Mouse (Mus musculus): ENCODE results near the gene Herc6.

DNA sequence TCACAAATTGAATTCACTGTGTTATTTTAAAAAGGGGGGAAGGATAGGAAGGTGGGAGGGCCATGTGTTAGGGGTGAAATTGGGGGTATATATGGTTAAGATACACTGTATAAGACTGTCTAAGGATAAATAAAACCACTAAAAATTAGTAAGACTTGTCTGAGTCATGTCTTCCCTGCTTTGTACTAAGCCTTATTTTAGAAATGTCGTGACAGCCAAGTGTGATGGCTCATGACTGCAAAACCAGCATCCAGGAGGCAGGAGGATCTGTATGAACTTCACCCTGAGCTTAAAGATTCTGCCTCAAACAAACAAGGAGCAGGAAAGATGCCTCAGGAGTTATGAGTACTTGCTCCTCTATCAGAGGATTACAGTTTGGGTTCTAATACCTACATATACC is 103.4 kb downstream of the Herc6 start:
- TF ChIP-seq CTCF (IDR thresholded peaks at IDR 0.05; ENCODE audit: insufficient read depth, low read length), result no peak
- TF ChIP-seq POLR2A (IDR thresholded peaks at IDR 0.05; ENCODE audit: borderline replicate concordance, extremely low read depth, low read depth, low read length), result no peak

Measured in lung, adult 2 months (tissue).